Mouse (Mus musculus): ENCODE data around the gene Tram1l1. TPM values are rescaled to one million over a fixed set of nuclear protein-coding genes. Genes with fewer than 3 reads are reported as not detected.

The Tram1l1 gene
- polyA plus RNA-seq, 1 experiment from 2014 or later, result 49.2 TPM

Other genes starting within 250 kb of the Tram1l1 start
- not detected in 2 replicates for gene 1700006A11Rik, start 105.2 kb downstream of the Tram1l1 start, polyA plus RNA-seq (2015; fragmentation: Nextera tagmentation; extraction: Ambion mirVana)

Data from hindbrain, embryonic 13.5 days (tissue).